Mouse (Mus musculus): Measurements from ENCODE around the gene Gm29427.

GRCm38 (mm10) chr1:130745591-130745990 is 30.0 kb upstream of the Gm29427 start:
- no peak for TF ChIP-seq CTCF (IDR thresholded peaks at IDR 0.05; ENCODE audit: insufficient read depth, low read depth, low read length)
- no peak for TF ChIP-seq POLR2A (IDR thresholded peaks at IDR 0.05; ENCODE audit: insufficient read depth, low read depth, low read length)

Measured in olfactory bulb, adult 2 months (tissue).